Mouse (Mus musculus) cerebellum, adult 11-12 months (tissue): Measurements from ENCODE around the gene Mllt3.

ENCODE experiments used
- DNase-seq: peaks from one replicate; pipeline ENCODE4 v3.0.0; 2022

Gene Mllt3

DNA sequence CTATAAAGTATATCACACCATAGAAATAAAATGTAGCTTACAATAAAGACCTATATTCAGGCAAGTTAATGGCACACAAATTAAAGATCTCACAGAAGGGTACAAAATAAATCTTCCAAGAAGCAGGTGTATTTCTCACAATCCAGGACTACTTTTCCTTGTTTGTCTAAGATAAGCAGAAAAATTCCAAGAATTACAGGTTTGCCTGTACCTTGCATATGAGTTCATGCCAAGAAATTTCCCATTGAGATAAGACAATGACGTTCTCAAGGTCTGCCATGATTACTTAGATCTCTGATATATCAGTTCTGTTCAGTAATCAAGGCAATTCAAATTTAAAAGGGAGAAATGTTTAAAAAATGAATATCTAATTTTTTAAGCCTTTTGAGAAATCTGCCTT, 272.9 kb downstream of the Mllt3 start:
- DNase-seq, result no peak

DNA sequence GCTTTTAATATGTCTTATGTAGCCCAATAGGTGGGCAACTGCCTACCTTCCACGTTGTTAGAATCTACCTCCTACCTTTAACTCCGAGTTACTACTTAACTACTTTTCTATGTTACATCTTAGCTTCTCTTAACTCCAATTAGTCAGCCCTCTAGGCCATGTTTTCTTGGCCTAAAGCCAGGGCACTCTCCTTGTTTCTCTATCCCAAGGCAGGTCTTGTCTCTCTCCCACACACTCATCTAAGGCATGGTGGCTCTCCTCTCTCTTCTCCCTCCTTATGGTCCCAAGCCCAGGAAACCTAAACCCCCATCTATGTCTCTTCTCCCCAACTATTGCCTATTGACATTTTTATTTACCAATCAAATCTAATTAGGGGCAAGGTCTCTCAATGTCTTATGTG, 273.5 kb downstream of the Mllt3 start:
- no peak for DNase-seq

DNA sequence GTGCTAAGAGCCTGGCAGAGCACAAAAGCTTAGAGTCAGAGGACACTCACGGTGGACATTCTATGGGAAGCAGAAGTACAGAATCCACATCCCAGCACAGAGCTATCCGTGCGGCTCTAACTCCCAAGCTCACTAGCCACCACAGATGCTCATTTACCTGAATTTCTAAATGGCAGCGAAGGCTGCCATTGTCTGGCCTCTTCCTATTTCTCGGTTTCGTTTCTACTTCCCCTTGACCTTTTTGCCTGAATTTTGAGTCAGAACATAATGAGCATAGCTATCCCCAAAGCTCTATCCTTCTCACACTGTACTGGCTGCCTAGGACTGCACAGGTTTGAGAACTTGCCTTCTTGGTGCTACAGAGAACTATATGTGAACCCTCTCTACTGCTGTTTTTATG, 274.1 kb downstream of the Mllt3 start:
- DNase-seq, result no peak

DNA sequence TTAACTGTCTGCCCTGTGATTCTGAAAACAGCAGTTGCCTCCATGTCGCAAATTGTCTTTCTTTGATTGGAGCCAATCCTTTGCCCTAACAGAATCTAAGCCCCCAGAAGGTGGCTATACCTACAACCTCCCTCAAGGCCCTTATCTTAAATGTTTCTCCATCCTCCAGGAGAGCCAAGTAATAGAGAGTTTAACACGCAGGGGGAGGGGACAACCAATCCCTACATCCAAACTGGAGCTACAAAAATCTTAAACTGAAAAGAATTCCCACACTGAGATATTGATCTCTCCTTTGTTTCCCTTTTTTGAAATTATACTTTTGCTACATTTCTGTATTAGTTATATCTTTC, 281.7 kb downstream of the Mllt3 start:
- no peak for DNase-seq

DNA sequence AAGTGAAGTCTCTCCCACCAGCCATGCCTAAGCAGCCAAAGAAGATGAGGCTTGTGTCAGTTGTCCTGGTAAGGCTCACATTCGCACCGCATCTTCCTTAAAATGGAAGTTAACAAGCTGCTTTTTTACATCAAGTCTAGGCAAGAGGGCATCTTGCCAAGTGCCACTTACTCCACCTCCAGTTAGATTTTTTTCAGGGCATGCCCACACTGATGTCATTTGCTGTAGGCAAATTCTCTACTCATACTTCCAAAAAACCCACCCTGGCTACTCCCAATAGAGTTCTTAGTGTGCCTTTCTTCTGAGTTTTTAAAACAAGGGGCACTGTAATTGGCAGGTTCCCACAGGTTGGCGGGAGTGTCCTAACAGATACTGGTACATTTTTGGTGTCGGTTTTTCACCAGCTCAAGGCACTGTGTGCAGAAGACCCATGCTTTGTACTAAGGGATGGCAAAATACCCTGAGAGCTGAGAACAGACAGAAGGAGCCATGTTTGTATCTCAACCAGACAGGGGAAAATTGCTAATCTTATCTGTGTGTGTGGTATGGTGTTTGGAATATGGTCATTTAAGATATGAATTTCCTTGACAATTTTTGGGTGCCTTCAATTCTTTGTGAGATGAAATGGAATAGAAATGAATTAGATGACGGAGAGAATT, 282.2 kb downstream of the Mllt3 start:
- DNase-seq, result no peak

DNA sequence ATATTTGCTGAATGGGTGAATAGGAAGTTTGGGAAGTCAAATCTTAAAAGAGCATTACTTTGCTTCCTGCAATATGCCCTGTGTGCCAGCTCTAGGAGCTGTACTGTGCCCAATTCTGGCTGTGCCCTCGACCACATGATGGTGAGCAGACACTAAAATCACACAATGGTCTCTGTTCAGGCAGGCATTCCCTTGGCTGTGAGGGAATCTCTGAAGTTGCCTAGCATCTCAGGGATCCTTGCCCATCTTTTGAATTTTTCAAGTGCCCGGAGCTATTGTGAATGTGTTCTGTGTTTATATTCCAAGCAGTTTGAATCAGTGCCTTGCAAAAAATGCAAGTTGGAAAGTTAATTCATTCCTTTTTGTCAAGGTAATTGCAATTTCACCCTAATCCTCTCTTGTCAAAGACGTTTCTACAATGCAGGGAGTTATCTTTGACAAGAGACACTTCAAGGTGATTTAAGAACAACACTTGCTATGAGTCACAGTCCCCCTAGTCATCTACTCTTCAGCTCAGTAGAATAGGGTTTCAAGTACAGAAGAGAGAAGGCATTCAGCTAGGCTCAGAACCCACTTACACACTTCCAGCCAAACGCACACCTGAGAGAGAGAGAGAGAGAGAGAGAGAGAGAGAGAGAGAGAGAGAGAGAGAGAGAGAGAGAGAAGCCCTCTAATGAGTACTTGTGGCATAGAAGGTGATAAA, 283.5 kb downstream of the Mllt3 start:
- peak; percentile 6 for DNase-seq

DNA sequence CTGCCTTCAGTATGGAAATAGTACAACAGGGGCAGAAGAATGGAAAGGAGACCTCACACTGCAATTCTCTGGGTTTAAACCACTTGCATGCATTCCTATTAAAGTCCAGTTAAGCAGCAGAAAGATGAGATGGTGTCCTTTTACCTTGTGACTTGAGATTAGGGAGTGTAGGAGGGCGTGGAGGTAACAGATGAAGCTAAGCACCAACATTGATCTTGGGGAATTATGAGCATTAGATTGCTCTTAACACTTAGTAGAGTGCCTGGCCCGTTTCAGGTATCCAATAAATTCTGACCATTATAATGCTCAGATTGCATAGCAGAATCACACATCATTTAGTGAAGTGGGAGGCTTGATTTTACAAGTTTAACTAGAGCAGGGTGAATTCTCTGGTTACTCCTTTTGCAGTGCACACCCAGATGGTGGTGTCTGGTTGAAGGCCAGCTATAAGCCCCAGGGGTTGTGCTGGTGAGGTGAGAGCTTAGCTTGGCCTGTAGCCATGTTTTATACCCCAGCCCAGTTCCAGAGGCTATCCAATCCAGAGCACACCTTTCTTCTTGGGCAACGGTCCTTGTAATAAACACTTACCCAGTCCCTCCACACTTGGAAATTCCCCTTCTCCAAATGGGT, 288.0 kb downstream of the Mllt3 start:
- DNase-seq, result no peak

DNA sequence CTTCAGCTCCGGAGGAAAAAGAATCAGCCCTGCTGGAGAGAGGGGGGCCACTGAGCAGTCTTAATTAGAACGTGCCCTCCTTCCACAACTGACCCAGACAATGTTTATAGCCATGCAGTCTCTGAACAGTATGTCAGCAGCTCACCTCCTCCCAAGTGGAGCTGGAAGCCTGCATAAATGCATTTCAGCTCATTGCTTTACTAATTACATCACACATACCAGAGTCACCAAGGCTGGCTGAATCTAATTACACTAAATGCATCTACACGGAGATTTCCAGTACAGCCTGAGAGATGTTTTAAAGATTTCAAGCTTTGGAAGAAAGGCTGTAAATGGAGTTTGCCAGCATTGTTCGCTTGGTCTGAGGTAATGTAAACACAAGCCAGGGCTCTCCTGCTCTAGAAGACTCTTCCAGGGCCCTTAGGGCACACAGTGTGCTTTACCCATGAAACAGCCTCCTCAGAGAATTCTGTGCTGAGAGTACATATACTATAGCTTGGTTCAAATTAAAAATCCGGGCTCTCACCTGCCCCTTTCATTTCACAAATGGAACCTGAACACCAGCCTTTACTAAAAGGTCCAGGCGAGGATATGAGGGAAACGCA, 293.5 kb downstream of the Mllt3 start:
- no peak for DNase-seq

DNA sequence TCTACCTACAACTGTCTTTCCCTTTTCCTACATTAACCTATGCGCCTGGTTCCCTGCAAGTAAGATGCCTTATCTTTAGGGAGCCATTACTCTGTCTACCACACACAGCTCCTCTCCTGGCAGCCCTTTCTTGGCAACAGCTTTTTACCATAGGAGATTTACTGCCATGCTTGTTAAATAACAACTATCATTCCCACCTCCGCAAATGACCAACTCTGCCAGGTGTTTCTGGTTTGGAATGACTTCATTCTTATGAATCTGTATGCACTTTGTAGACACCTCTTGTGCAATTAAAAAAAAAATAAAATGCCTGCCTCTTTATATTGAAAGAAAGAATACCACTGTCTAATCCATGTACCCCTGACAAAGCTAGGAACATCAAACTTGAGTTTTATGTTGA, 294.1 kb downstream of the Mllt3 start:
- DNase-seq, result no peak

DNA sequence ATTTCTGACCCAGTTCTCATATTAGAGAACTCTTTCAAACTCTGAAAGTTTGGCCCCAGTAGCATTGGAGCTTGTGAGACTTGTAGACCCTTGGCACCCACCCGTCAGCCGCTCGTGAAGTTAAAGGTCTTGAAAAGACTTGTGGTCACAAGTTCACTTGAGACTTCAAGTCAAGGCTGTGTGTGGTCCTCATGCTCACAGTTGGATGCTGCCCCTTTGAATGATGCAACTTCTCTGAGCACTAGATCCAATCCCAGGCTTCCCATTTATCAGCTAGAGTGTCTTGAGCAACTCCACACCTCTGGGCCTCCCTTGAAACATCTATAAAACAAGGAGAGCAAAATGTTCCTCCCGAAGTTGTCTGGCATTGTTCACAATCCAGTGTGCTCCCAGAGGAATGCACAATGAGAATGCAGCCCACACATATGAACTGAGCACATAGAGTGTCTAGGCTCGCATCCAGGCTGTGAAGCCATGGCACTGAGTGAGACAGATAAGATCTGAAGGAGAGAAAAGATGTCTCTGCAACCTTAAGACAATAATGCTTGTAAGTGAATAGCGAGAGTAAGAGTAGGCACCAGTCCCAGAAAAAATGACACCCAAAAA, 295.9 kb downstream of the Mllt3 start:
- no peak for DNase-seq

DNA sequence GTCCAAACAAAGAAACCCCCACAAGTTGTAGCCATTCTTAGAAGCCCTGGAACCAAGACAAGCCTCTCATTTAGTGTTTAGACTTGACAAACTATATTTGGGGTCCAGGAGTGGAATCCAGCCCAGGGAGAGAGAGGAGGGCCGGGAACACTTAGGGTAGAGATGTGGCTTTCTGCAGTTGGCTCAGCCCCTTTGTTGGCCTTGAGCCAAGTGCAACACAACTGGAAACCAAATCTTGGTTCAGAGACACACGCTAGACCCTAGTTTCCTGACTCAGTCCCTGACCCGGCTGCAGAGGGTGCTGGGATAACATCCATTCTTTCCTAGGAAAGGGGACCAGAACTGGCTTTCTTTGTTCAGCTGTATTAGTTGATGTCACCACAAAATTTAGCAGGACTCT, 296.4 kb downstream of the Mllt3 start:
- DNase-seq, result no peak

DNA sequence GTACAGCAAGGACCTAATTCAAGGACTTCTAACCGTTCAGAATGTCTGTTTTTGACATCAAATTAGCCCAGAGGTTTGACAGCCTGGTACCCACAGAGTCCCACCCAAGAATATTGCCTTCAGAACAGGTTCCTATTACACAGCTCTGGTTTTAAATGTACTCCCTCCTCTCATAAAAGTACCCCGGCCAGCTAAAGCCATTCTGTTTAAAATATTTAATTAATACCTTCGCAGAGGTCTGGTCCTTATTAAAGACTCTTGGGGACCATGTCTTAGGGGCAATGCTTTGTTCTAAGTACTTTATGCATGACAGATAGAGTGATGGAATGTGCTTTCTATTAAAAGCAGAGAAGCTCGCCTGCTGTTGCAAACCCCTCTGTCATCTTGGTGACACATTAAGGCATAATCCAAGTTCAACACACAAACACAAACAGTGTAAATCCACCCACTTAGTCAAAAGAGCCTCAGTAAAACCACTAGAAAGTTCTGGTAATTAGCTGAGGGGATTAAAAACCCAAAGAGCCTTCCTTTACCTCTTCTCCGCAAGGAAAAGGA, 302.0 kb downstream of the Mllt3 start:
- no peak for DNase-seq

DNA sequence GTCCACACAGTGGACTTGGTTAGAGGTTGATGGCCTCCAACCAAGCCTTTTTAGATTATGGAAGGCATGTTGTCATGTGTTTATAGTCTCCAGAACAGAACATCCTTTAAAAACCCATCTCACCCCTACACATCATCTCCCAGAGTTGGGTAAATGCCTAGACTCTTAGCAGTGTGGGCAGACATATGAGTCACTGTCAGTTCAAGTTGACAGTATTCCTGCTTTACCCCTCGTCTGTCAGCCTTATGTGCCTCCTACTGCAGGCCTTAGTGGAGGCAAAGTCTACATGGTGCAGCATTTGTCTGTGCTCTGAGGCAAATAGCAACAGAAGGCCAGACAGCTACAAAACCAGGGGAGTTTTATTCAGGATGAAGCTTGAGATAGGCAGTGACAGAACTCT, 304.6 kb downstream of the Mllt3 start:
- no peak for DNase-seq

DNA sequence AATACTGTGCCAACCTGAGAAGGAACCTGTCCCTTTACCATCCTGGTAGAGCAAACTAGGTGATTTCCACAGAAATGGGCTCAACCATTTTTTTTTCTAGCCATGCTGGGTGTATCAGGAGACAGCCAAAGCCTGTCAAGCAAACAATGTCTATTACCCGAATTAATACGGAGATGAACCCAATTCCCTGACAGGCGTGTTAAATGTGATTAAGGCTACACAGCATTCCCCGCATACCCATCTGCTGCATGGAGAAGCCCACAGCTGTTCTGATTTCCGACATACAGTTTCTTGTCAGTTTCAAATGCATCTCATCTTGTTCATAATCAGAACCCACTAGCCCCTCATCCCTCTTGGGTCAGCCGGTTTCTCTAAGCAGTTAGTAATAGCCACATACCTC, 309.7 kb downstream of the Mllt3 start:
- DNase-seq, result no peak
